Mouse (Mus musculus): ENCODE data around the gene Plk3.

The Plk3 gene

DNA sequence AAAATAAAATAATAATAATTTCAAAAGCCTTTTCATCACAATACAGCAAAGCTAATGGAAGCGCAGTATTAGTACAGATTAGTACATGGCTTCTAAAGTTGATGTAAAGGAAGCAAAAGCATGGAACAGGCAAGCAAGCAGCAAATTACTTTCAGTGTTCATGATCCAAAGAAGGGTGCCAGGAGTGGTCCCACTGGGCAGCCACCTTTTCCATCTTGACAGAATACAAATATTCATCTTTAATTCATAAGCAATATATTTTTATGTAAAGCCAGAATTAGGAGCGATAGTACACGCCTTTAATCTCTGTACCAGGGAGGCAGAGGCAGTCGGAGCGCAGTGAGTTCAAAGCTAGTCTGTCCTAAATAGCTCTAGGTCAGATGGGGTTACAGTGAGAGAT, 14.1 kb downstream of the Plk3 start:
- no peak for DNase-seq (ENCODE audit: low spot score in 2 of 2)

DNA sequence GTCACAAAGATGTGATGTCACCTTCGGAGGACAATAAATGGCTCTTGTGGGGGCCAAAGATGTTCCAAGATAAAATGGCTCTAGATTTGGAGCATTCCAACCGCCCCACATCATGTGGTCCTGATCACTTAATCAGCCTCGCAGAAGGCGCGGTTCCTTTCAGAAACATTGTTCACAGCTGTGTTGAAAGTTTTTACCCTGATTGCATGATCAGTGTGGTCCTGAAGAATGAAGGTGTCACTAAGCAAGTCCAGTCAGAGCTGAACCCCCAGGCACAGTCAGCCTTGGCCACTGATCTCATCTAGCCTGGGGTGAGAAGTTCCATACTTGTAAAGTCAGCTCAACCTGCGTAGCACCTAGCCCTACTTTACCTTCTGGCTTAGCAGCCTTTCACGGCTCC, 15.8 kb downstream of the Plk3 start:
- no peak for DNase-seq (ENCODE audit: low spot score in 2 of 2)

DNA sequence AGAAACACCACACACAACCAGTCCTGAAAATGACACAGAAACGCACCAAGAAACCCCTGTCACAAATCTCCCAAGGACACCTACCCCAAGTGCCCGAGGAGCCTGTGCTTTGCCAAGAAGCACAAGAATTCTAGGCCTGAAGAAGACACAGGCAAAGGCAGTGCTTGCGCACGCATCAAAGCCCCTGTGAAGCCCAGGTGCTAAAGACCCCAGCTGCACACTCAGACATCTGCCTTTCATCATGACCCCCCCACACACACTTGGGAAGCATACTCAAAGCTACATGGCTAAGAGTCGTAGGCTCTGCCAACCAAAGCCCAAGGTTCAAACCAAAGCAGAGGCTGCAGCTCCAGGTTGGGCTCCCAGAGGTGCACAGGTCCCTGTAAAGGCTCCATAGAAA, 18.2 kb downstream of the Plk3 start:
- peak; percentile 62 to 70 for DNase-seq (ENCODE audit: low spot score in 2 of 2)

DNA sequence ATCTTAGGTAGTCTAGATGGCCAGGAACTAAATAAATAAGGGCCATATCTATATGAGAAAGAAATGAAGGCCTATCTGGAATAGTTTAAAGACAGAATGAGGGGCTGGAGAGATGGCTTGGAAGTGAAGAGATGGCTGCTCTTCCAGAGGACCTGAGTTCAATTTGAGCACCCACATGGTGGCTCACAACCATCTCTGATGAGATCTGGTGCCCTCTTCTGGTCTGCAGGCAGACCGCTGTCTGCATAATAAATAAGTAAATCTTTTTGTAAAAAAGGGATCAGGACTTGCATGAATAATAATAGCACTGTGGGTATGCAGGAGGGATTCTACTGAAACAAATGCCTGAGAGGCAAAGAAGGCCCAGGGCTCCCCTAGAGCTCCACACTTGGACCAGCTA, 20.5 kb downstream of the Plk3 start:
- DNase-seq (ENCODE audit: low spot score in 2 of 2) = no peak

DNA sequence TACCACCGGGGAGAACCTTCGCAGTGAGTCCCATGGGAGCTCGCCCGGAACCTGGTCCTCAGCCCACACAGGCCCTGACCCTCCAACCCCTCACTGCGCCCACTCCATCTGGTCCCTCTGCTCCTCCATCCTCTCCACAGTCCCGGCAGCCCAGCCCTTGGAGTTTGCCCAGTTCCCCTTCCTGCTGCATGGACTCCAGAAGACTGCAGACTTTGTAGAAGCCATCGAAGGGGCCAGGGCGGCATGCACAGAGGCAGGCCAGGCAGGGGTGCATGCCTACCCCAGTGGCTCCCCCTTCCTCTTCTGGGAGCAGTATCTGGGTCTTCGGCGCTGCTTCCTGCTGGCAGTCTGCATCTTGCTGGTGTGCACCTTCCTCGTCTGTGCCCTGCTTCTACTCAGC, 22.8 kb downstream of the Plk3 start:
- no peak for DNase-seq (ENCODE audit: low spot score in 2 of 2)

DNA sequence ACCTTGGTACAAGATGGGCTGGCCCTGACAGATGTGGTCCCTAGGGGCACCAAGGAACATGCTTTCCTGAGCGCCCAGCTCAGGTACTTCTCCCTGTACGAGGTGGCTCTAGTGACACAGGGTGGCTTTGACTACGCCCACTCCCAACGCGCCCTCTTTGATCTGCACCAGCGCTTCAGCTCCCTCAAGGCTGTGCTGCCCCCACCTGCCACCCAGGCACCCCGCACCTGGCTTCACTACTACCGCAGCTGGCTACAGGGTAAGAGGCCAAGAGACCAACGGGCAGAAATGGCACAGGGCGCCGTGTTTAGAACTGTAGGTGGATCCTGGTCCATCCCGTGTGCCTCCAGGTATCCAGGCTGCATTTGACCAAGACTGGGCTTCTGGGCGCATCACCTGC, 23.5 kb downstream of the Plk3 start:
- DNase-seq (ENCODE audit: low spot score in 2 of 2) = no peak

DNA sequence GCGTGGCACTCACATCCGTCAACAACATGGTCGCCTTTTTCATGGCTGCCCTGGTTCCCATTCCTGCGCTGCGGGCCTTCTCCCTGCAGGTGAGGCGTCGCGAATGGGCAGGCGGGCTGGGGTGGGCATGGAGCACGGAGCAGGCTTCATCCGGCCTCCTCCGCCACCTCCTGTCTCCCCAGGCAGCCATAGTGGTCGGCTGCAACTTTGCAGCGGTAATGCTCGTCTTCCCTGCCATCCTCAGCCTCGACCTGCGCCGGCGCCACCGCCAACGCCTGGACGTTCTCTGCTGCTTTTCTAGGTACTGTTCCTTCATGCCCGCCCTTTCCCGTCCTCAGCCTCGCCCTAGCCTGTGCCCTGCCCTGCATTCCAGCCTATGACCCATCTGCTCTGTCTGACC, 24.4 kb downstream of the Plk3 start:
- DNase-seq (ENCODE audit: low spot score in 2 of 2) = no peak

DNA sequence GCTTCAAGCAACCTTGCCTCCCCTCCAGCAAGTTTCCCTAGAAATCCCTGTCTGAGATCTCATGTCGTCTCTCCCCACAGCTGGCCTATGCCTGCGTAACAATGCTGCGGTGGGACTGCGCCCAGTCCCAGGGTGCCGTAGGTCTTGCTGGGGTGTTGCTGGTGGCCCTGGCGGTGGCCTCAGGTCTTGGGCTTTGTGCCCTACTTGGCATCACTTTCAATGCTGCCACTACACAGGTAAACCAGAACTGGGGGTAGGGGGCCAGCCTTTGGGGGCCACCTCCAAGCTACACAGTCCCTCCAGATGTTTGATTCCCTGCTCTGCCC, 25.3 kb downstream of the Plk3 start:
- DNase-seq (ENCODE audit: low spot score in 2 of 2) = no peak

DNA sequence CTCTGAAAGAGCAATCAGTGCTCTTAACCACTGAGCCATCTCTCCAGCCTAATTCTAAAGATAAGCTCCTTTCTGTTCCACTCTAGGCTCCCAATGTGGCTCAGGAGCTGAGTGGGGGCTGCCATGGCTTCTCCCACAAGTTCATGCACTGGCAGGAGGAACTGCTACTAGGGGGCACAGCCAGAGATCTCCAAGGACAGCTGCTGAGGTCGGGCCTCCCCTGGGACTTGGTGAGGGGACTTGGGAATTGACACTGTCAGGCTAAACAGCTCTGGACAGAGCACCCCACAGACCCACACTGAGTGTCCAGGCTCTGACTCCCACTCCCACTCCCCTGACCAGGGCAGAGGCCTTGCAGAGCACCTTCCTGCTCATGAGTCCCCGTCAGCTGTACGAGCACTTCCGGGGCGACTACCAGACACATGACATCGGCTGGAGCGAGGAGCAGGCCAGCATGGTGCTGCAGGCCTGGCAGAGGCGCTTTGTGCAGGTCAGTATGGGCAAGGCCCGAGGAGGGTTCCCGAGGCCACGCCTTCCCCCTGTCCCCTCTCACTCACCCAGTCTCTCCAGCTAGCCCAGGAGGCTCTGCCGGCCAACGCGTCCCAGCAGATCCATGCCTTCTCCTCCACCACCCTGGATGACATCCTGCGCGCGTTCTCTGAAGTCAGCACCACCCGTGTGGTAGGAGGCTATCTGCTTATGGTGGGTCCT, 25.8 kb downstream of the Plk3 start:
- no peak for DNase-seq (ENCODE audit: low spot score in 2 of 2)

DNA sequence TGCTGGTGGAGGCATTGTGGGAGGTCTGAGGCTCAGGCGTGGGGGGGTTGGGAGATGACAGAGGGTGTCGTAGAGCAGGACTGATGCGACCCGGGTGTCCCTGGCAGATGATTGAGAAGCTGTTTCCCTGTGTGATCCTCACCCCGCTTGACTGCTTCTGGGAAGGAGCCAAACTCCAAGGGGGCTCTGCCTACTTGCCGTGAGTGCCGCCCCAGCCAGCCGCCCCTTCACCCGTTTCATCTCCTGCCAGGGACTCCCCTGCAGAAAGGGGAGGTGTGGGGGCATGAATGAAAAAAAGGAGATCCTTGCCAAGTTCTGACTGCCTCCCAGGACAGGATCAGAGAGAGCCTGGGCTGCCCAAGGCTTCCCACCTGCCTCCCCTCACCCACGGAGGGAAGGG, 28.6 kb downstream of the Plk3 start:
- no peak for DNase-seq (ENCODE audit: low spot score in 2 of 2)

DNA sequence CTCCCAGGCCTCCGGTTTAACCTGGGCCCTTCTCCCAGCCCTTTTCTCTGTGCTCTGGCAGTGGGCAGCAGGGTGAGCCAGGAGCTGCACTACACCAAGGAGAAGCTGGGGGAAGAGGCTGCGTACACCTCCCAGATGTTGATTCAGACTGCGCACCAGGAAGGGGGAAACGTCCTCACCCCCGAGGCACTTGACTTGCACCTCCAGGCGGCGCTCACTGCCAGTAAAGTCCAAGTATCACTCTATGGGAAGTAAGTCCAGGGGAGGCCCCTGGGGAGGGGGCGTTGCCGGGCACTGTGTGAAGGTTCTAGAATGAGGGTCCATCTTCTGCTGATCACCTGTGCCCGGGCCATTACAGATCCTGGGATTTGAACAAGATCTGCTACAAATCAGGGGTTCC, 29.1 kb downstream of the Plk3 start:
- no peak for DNase-seq (ENCODE audit: low spot score in 2 of 2)

DNA sequence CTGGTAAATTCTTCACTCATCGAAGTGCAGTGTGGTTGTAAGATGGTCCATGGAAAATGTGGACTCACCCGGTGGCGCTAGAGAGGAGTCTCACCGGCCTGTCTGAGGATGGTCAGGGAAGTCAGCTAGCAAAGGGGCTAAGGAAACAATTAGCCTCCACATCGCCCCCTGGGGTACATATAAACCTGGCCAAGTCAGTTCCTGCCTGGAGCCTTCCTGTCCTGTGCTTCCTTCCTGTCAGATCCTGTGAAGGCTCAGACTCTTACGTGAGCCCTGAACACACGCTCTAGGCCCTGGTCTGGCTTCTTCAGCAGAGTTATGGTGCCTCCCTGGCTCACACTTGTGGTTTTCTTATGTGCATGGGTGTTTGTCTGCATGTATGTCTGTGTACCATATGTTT, 32.5 kb downstream of the Plk3 start:
- DNase-seq (ENCODE audit: low spot score in 2 of 2) = peak in 1 of 2 experiments; percentile 25

DNA sequence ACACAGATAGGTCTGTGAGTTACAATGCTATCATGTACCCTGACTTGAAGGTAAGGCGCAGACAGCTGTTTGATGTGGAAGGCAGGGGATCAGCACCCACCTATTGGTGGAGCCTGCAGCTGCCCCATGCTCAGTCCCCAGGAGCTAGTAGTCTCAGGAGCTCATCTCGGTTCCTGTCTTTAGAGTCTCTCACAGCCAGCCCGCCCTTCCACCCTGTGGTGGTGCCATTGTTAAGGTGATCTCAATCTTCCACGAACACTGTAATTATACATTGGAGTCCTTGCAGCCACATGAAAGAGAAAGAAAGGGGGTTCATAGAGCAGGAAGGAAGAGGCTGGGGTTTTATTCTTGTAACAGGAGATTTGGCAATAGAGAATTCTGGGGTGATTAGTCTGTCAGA, 33.7 kb downstream of the Plk3 start:
- no peak for DNase-seq (ENCODE audit: low spot score in 2 of 2)

DNA sequence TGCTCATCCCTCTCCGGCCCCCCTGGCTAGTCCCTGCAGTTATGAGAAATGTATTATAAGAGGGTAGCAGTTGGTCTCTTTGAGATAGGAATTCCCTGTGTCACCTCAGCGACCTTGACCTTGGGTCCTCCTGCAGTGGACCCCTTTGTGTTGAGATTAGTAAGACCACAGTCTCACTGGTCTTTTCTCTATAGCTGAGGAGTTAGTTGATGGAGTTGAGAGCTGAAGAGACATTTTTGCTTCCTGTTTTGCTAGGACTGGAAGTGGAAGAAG, 35.1 kb downstream of the Plk3 start:
- no peak for DNase-seq (ENCODE audit: low spot score in 2 of 2)

DNA sequence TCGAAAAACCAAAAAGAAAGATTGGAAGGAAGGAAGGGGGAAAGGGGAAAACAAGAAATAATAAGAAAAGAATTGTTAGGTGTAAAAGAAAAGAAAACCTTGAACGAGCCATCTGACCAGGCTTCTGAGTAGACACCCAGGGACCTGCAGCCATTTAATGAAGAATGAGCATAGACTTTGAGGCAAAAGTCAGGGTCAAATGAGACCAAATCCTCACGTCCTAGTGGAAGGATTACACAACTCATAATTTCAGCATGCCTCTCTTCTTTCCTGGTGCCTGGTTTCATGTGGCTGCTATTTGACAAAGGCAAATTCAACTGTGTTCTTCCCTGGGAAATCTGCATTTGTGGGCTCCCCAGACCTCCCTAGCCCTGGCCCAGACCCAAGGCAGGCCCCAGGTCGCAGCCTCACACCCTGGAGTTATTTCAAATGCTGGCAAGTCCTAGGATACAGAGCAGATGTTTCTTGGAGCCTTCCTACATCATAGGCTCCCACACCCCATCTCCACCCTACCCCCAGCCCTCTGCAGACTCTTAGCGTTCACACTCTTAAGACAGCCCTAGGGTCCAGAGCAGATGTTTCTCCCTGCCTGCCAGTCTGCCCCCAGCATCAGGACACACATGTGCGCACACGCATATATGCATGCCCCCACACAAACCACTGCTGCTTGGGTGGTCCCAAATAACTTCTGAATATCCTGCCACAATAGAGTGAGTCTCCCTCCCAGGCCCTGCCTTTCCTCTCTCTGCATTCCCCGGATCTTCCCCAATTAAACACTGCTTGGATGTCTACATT, 35.6 kb downstream of the Plk3 start:
- no peak for DNase-seq (ENCODE audit: low spot score in 2 of 2)

DNA sequence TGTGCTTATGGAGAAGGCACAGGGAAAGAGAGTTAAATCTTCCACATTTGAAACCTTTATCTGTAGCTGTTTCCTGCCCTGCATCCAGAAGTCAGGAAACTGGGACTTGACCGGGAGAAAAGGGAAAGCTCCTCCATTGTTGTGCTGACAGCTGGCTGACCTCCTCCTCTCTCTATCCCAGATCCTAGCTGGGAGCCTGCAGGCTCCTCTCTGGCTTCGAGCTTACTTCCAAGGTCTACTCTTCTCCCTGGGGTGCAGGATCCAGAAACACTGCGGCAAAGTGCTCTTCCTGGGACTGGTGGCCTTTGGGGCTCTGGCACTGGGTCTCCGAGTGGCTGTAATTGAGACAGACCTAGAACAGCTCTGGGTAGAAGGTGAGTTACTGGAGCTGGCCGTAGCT, 37.1 kb downstream of the Plk3 start:
- DNase-seq (ENCODE audit: low spot score in 2 of 2) = no peak

DNA sequence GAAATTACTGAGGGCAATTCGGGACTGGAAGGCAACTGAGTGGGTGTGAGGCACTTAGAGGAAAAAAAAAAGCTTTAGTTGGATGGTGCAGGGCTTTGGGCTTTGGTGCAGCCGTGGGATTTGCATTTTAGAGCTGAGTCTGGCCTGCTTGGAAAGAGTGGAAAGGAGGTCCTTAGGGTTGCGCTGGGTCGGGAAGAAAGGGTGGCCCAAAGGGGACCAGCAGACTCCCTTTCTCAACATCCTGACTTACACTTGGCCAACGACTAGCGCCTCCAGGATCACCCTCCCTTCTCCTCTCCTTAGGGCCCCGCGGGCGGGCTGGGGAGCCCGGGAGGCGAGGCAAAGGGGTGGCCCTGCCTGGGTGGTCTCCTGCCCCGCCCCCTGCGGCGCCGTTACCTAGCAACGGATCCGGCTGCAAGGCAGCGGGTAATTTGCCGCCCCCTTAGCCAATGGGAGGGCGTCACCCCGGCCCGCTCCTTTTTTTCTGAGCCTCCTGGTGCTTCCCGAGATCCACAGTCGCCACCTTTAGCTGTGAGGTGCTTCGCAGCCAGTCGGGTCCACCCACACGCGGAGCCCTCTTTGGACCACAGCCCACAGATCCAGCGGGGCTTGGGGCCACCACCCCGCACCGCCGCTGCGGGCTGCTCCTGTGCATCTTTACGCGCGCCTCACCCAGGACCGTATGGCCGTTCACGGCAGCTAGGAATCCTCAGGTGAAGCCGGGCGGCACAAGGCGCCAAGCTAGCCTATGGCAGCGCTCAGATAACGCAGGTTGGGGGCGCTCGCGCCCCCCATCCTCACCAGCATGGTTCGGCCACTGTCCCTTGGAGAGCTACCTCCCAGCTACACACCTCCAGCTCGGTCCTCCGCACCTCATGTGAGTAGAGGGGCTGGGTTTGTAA, 38.0 kb downstream of the Plk3 start, which contains the start of gene Ptch2:
Gene Ptch2, plus strand, starts transcription at position 525 of the 902 bp plus-strand sequence.
- DNase-seq (ENCODE audit: low spot score in 2 of 2) = peak; percentile 65 to 75

DNA sequence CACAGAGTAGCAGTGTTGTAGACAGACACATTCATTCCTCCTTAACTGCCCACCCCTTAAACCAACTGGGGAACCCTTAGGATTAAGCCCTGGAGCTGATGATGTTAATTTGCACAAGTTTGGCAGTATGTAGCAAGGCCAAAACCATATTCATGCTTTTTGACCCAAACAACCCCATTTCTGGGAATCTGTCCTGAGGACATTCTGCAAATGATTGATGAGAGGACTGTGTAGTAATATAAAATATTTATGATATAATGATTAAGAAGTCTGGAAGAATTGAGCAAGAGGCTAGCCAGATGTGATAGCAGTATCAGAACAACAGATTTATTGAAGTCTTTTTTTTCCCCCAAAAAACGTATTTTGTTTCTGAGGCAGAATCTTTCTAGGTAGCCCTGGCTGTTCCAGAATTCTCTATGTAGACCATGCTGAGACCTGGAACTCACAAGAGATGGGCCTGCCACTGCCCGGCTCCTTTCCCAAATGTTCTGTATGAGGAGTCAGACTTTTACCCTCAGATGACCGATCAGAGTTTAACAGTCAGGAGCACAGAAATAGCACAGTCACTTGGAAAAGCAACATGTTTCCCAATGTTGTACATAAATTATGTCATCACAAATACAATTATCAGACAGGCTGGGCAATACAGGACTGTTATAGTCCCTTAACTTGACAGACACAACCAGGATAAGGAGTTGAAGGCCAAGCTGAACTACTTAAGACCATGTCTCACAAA, 39.0 kb downstream of the Plk3 start:
- no peak for DNase-seq (ENCODE audit: low spot score in 2 of 2)

DNA sequence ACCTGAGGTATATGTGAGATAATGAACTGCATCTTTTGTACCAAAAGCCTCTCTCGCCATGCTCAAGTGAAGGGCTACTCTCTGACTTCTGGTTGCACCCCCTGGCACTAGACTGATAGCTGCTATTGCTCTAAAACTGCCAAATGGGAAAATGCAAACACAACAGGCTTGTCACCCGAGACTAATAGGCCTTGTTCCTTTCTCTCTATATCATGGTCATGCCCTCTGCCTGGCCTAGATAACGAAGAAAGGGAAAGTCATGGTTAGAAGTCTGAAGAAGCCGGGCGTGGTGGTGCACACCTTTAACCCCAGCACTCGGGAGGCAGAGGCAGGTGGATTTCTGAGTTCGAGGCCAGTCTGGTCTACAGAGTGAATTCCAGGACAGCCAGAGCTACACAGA, 43.2 kb downstream of the Plk3 start:
- no peak for DNase-seq (ENCODE audit: low spot score in 2 of 2)

DNA sequence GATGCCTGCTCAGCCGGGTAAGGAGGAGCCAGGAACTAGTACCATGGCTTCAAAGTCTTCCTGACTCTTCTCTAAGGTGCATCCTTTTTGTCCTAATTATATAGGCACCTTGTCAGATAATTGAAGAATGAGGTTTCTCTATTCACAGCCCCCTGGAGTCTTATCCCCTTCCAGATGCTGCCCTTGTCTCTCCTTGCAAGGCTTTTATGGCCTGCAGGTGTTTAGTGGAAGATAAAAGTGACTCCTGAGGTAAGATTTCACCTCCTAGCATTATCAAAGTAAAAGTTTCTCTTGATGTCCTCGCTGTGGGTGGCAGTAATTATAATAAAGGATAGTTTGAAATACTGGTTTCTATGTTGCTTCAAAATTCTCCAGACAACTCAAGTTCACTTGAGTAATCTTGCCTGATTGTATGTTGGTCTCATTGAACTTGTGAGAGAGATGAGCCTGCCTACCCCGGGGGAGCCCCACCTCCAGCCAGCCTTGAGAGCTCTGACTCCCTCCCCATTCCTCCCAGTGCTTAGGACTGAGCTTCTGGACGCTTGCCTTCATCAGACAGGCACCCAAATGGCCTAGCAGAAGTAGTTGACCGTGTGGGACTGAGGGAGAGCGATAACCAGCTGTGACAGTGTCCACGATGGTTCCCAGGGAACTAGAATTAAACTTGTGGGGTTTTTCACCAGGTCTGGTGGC, 45.7 kb downstream of the Plk3 start:
- DNase-seq (ENCODE audit: low spot score in 2 of 2) = no peak

All from thymus, postnatal 10 days (tissue).